Mouse (Mus musculus): ENCODE measurements at regions not wholly inside any gene's neighbourhood (a gene's known extent, or its start where the extent isn't known, plus 50 kb on each side); places are given as distances from the start of the nearest gene placed in this dataset.
"Not testable (repeated sequence)": the region's sequence is repeated elsewhere in the genome, so short reads cannot be mapped to it uniquely, and the experiment has no call there.

GRCm38 (mm10) chr10:14292701-14293100 is 252.8 kb downstream of the Adgrg6 start:
- not testable (repeated sequence) for H3K4me3 ChIP-seq; H3K9me3 ChIP-seq; H3K9ac ChIP-seq; H3K4me1 ChIP-seq (replicated peaks); H3K36me3 ChIP-seq; ATAC-seq (ENCODE audit: low FRiP score, low read depth); H3K27me3 ChIP-seq; H3K4me2 ChIP-seq; H3K27ac ChIP-seq (replicated peaks)
- 89% methylated on average over 8 of the region's 8 CpGs for WGBS

GRCm38 (mm10) chr10:14287551-14287950 is 257.9 kb downstream of the Adgrg6 start:
- no peak overlapping the region for H3K27ac ChIP-seq (replicated peaks)
- WGBS = 94% methylated on average over 4 of the region's 4 CpGs
- H3K4me3 ChIP-seq = no peak overlapping the region
- H3K27me3 ChIP-seq = no peaks in the 10 kb centered on the region
- H3K4me1 ChIP-seq (replicated peaks) = no peaks in the 10 kb centered on the region
- H3K9me3 ChIP-seq = no peaks in the 10 kb centered on the region
- no peaks in the 10 kb centered on the region for H3K36me3 ChIP-seq
- H3K9ac ChIP-seq = no peak overlapping the region
- no peak overlapping the region for H3K4me2 ChIP-seq
- ATAC-seq (ENCODE audit: low FRiP score, low read depth) = no peak

GRCm38 (mm10) chr10:14276631-14277030 is 268.8 kb downstream of the Adgrg6 start:
- Histone ChIP-seq H3K36me3 (no peaks in the 10 kb centered on the region), H3K4me2 (no peak overlapping the region), H3K27me3 (no peaks in the 10 kb centered on the region), H3K4me1 (replicated peaks) (no peaks in the 10 kb centered on the region), H3K9me3 (no peaks in the 10 kb centered on the region), H3K9ac (no peak overlapping the region), H3K27ac (replicated peaks) (no peak overlapping the region), H3K4me3 (no peak overlapping the region)
- WGBS = 76% methylated on average over 1 of the region's 1 CpGs
- ATAC-seq (ENCODE audit: low FRiP score, low read depth) = no peak

- no peak overlapping the region for H3K27ac ChIP-seq (replicated peaks)
- H3K4me1 ChIP-seq (replicated peaks) = no peaks in the 10 kb centered on the region
- H3K4me3 ChIP-seq = no peak overlapping the region
- no peaks in the 10 kb centered on the region for H3K9me3 ChIP-seq
- H3K36me3 ChIP-seq = no peaks in the 10 kb centered on the region
- ATAC-seq (ENCODE audit: low FRiP score, low read depth) = no peak
- no peaks in the 10 kb centered on the region for H3K27me3 ChIP-seq
- WGBS = 98% methylated on average over 1 of the region's 1 CpGs
- no peak overlapping the region for H3K9ac ChIP-seq
- H3K4me2 ChIP-seq = no peak overlapping the region
These were observed 270.0 kb downstream of the Adgrg6 start for GRCm38 (mm10) chr10:14275477-14275876.

- H3K4me1 ChIP-seq (replicated peaks) = no peaks in the 10 kb centered on the region
- no peaks in the 10 kb centered on the region for H3K27me3 ChIP-seq
- H3K36me3 ChIP-seq = no peaks in the 10 kb centered on the region
- ATAC-seq (ENCODE audit: low FRiP score, low read depth) = no peak
- H3K4me2 ChIP-seq = no peak overlapping the region
- 29% methylated on average over 3 of the region's 4 CpGs for WGBS
- H3K4me3 ChIP-seq = no peak overlapping the region
- H3K9ac ChIP-seq = no peak overlapping the region
- H3K27ac ChIP-seq (replicated peaks) = no peak overlapping the region
- no peaks in the 10 kb centered on the region for H3K9me3 ChIP-seq
These were observed 275.5 kb downstream of the Adgrg6 start for GRCm38 (mm10) chr10:14270008-14270407.

GRCm38 (mm10) chr10:14267641-14268040 is 277.8 kb downstream of the Adgrg6 start:
- Histone ChIP-seq H3K27me3 (no peaks in the 10 kb centered on the region), H3K9ac (no peak overlapping the region), H3K36me3 (no peaks in the 10 kb centered on the region), H3K27ac (replicated peaks) (no peak overlapping the region), H3K9me3 (no peaks in the 10 kb centered on the region), H3K4me1 (replicated peaks) (no peaks in the 10 kb centered on the region), H3K4me2 (no peak overlapping the region), H3K4me3 (no peak overlapping the region)
- 86% methylated on average over 3 of the region's 3 CpGs for WGBS
- no peak for ATAC-seq (ENCODE audit: low FRiP score, low read depth)

GRCm38 (mm10) chr10:14239670-14240069 is 273.8 kb downstream of the Hivep2 start:
- WGBS = 89% methylated on average over 8 of the region's 8 CpGs
- no peaks in the 10 kb centered on the region for H3K36me3 ChIP-seq

GRCm38 (mm10) chr10:14234896-14235604 is 269.2 kb downstream of the Hivep2 start:
- Histone ChIP-seq H3K4me2 (no peak overlapping the region), H3K27me3 (no peaks in the 10 kb centered on the region), H3K4me3 (no peak overlapping the region), H3K36me3 (no peaks in the 10 kb centered on the region), H3K27ac (replicated peaks) (no peak overlapping the region), H3K9me3 (no peaks in the 10 kb centered on the region), H3K4me1 (replicated peaks) (no peaks in the 10 kb centered on the region), H3K9ac (no peak overlapping the region)
- no peak for ATAC-seq (ENCODE audit: low FRiP score, low read depth)
- WGBS = 73% methylated on average over 10 of the region's 10 CpGs

More at GRCm38 (mm10) chr10:14239670-14240069, 273.8 kb downstream of the Hivep2 start:
- Histone ChIP-seq H3K9ac (no peak overlapping the region), H3K27me3 (no peaks in the 10 kb centered on the region), H3K27ac (replicated peaks) (no peak overlapping the region), H3K4me3 (no peak overlapping the region), H3K9me3 (no peaks in the 10 kb centered on the region), H3K4me1 (replicated peaks) (no peaks in the 10 kb centered on the region), H3K4me2 (no peak overlapping the region)
- no peak for ATAC-seq (ENCODE audit: low FRiP score, low read depth)

GRCm38 (mm10) chr10:14234005-14234602 is 268.2 kb downstream of the Hivep2 start:
- WGBS = 42% methylated on average over 5 of the region's 5 CpGs
- H3K4me3 ChIP-seq = no peak overlapping the region
- H3K9me3 ChIP-seq = no peaks in the 10 kb centered on the region
- H3K27ac ChIP-seq (replicated peaks) = no peak overlapping the region
- no peaks in the 10 kb centered on the region for H3K4me1 ChIP-seq (replicated peaks)
- no peak overlapping the region for H3K4me2 ChIP-seq
- H3K27me3 ChIP-seq = no peaks in the 10 kb centered on the region
- no peak for ATAC-seq (ENCODE audit: low FRiP score, low read depth)
- no peak overlapping the region for H3K9ac ChIP-seq
- no peaks in the 10 kb centered on the region for H3K36me3 ChIP-seq

GRCm38 (mm10) chr10:14233335-14233734 is 267.5 kb downstream of the Hivep2 start:
- Histone ChIP-seq H3K36me3 (no peaks in the 10 kb centered on the region), H3K4me1 (replicated peaks) (no peaks in the 10 kb centered on the region), H3K9me3 (no peaks in the 10 kb centered on the region), H3K9ac (no peak overlapping the region), H3K4me3 (no peak overlapping the region), H3K27ac (replicated peaks) (no peak overlapping the region), H3K4me2 (no peak overlapping the region), H3K27me3 (no peaks in the 10 kb centered on the region)
- WGBS = 78% methylated on average over 3 of the region's 3 CpGs
- ATAC-seq (ENCODE audit: low FRiP score, low read depth) = no peak

GRCm38 (mm10) chr10:14231464-14231863 is 265.6 kb downstream of the Hivep2 start:
- H3K4me3 ChIP-seq = no peak overlapping the region
- no peak for ATAC-seq (ENCODE audit: low FRiP score, low read depth)
- no peaks in the 10 kb centered on the region for H3K36me3 ChIP-seq
- H3K9me3 ChIP-seq = no peaks in the 10 kb centered on the region
- no peak overlapping the region for H3K4me2 ChIP-seq
- H3K27me3 ChIP-seq = no peaks in the 10 kb centered on the region
- WGBS = 78% methylated on average over 1 of the region's 1 CpGs
- no peaks in the 10 kb centered on the region for H3K4me1 ChIP-seq (replicated peaks)
- H3K27ac ChIP-seq (replicated peaks) = no peak overlapping the region
- no peak overlapping the region for H3K9ac ChIP-seq

- H3K9ac ChIP-seq = no peak overlapping the region
- H3K27me3 ChIP-seq = no peaks in the 10 kb centered on the region
- H3K4me1 ChIP-seq (replicated peaks) = no peaks in the 10 kb centered on the region
- ATAC-seq (ENCODE audit: low FRiP score, low read depth) = no peak
- no peaks in the 10 kb centered on the region for H3K9me3 ChIP-seq
- no peaks in the 10 kb centered on the region for H3K36me3 ChIP-seq
- H3K27ac ChIP-seq (replicated peaks) = no peak overlapping the region
- no peak overlapping the region for H3K4me2 ChIP-seq
- WGBS = 94% methylated on average over 1 of the region's 1 CpGs
- H3K4me3 ChIP-seq = no peak overlapping the region
These were observed 251.4 kb downstream of the Hivep2 start for GRCm38 (mm10) chr10:14217284-14217683.

Measured in hindbrain, embryonic 15.5 days (tissue).